Mouse (Mus musculus): Measurements from ENCODE around the gene Cep128.

DNA sequence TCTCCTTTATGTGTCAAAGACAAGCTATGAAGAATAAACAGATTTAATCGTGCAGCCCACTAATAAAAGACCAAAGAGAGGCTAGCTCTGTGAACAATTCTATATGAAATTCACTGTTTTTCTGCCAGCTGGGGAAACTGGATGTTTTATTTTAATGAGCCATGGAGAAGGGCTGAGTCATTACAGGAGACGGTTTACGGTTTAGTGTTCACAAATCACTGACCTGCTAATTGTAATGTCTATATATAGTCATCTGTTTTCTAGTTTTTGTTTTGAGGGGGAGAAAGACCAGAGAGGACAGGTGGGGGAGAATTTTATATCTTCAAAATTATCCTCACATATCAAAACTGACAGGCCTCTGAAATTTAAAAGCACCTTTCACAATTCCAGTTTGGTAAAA, 212.6 kb downstream of the Cep128 start:
- TF ChIP-seq CTCF (IDR thresholded peaks at IDR 0.05; ENCODE audit: low read depth) (no peak), EP300 (optimal IDR thresholded peaks at IDR 0.05) (no peak)
